Mouse (Mus musculus) intestine, embryonic 15.5 days (tissue): ENCODE results near the gene Ppp2r5a. TPM values are rescaled to one million over a fixed set of nuclear protein-coding genes. Genes with fewer than 3 reads are reported as not detected.

Source experiments
- ATAC-seq: fragments of 200-750 bp; cut with Nextera tagmentation; 2 replicates; pipeline ENCODE4 v1.8.0; 2017; ENCODE audit warnings: moderate TSS enrichment, moderate library complexity
- H3K27ac ChIP-seq: fragments of 300-500 bp; sonication (generic); 2 replicates; pipeline ENCODE4 v1.5.1; 2015; ENCODE audit warnings: mild to moderate bottlenecking, inconsistent platforms
- H3K27me3 ChIP-seq: fragments of 300-500 bp; sonication (generic); replicated peaks from 2 replicates; pipeline ENCODE4 v1.6.1; 2015; ENCODE audit warnings: inconsistent platforms
- H3K36me3 ChIP-seq: fragments of 300-500 bp; sonication (generic); 2 replicates; pipeline ENCODE4 v1.6.1; 2015; ENCODE audit warnings: inconsistent platforms
- H3K4me1 ChIP-seq: fragments of 300-500 bp; sonication (generic); replicated peaks from 2 replicates; pipeline ENCODE4 v1.6.1; 2015; ENCODE audit warnings: inconsistent platforms
- H3K4me2 ChIP-seq: fragments of 300-500 bp; sonication (generic); replicated peaks from 2 replicates; pipeline ENCODE4 v1.6.1; 2015; ENCODE audit warnings: mild to moderate bottlenecking, inconsistent platforms
- H3K4me3 ChIP-seq: fragments of 300-500 bp; sonication (generic); replicated peaks from 2 replicates; pipeline ENCODE4 v1.5.1; 2015; ENCODE audit warnings: inconsistent platforms
- H3K9ac ChIP-seq: fragments of 300-500 bp; sonication (generic); 2 replicates; pipeline ENCODE4 v1.6.1; 2015; ENCODE audit warnings: inconsistent platforms
- H3K9me3 ChIP-seq: fragments of 300-500 bp; sonication (generic); 2 replicates; pipeline ENCODE4 v1.6.1; 2016; ENCODE audit warnings: inconsistent platforms
- WGBS: fragments of 180-500 bp; shearing (Covaris S2); methylation state at CpG from one replicate; pipeline ENCODE4 v1.1.7; 2015; 5-methylcytosine and 5-hydroxymethylcytosine counted together
- polyA plus RNA-seq: library from polyadenylated mRNA; unstranded; fragments of >200 nt; fragmentation: Nextera tagmentation; extraction: Ambion mirVana; gene quantifications from 2 replicates; pipeline ENCODE4 v1.2.1, GENCODE M21; 2015

Gene Ppp2r5a
- polyA plus RNA-seq, 1 experiment from 2014 or later = 23.7 TPM

DNA sequence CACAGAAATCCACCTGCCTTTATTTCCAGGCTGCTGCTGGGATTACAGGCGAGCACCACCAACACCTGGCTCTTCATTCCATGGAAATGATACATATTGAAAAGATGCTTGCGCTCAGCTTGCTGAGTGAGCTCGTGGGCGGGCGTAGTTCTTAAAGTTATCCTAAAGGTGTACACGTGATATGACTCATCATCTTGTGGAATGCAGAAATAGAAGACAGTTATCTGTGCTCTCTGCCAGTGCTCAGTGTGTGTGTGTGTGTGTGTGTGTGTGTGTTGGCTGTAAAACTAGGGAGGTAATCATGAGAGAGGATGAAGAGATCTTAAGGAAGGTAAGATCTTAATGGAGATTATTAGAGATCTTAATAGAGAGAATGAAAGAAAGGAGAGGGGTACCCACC, 11.4 kb upstream of the Ppp2r5a start:
- H3K4me1 ChIP-seq = no peaks in the 10 kb centered on the region
- 69% methylated on average over 6 of the region's 6 CpGs for WGBS
- H3K27me3 ChIP-seq = no peaks in the 10 kb centered on the region
- H3K27ac ChIP-seq = no peak overlapping the region
- no peak for ATAC-seq
- no peak overlapping the region for H3K4me3 ChIP-seq
- H3K36me3 ChIP-seq = no peaks in the 10 kb centered on the region
- no peak overlapping the region for H3K9ac ChIP-seq
- no peaks in the 10 kb centered on the region for H3K9me3 ChIP-seq
- no peak overlapping the region for H3K4me2 ChIP-seq

DNA sequence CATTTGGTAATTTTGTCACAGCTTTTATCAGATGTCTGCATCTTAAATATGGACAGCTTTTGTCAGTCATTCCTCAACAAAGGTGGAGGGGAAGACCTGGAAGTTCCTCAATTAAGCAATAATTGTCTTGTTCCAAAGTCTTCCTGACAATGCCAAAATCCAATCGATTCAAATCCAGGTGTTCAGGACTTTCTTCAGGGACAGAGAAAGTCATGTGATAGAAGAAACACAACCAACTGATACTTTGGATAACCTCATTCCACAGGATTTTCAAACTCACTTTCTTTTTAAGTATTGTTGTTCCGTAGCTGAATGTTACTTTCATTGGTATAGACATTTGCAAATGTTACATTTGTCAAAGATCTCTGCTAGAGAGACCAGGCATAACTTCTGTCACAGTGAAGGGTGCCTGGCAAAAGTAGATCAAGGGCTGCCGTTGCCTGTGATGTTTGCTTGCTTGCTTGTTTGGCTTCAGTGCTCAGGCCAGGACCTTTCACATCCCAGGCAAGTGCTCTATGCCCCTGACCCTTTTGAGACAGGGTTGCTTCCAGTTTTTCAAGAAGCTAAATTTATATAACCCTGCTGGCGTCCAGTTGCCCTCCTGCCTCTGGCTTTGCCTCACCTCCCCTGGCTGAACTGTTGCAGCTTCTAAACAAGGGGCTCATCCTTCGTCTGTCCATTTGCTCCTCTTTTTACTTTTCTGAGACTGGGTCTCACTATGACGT, 10.8 kb upstream of the Ppp2r5a start:
- Histone ChIP-seq H3K9me3 (no peaks in the 10 kb centered on the region), H3K27me3 (no peaks in the 10 kb centered on the region), H3K36me3 (no peaks in the 10 kb centered on the region), H3K4me1 (no peaks in the 10 kb centered on the region), H3K4me2 (no peak overlapping the region), H3K27ac (no peak overlapping the region), H3K4me3 (no peak overlapping the region), H3K9ac (no peak overlapping the region)
- 43% methylated on average over 6 of the region's 6 CpGs for WGBS
- no peak for ATAC-seq

DNA sequence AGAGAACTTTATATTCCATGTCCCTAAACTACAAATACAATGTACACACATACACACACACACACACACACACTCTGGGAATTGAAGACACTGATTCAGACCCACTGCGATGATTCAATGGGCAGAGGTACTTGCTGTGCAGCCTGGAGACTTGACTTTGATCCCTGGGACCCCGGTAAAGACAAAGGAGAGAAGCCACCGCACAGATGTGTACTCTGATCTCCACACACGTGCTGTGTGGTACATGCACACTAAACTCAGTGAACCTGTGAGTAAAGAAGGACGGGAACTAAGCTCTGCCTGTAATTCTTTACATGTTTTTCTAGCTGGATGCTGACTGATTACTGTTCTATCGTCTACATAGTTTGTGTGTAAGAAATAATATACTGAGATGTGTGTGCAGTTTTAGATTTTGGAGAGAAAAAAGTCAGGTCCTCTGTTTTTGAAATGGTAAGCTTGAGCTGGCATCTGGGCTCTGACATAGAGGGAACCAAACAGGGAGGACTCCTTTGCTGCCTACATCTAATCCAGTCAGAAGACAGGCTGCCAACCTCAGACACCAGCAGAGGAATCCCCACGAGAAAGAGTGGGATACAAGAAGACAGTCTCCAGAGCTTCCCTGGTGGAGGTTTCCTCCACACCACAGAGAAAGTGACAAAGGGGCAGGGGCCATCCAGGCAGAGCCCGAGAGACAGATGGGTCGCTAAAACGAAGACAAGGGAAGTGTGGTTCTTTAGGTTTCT, 7.4 kb upstream of the Ppp2r5a start:
- no peak overlapping the region for H3K4me3 ChIP-seq
- WGBS = 52% methylated on average over 10 of the region's 10 CpGs
- H3K36me3 ChIP-seq = no peaks in the 10 kb centered on the region
- H3K4me1 ChIP-seq = 0 out of 2 replicates have a peak, but pooled peaks cover 5% of the 10 kb centered on the region
- H3K27me3 ChIP-seq = no peaks in the 10 kb centered on the region
- no peaks in the 10 kb centered on the region for H3K9me3 ChIP-seq
- ATAC-seq = no peak
- no peak overlapping the region for H3K4me2 ChIP-seq
- H3K27ac ChIP-seq = no peak overlapping the region
- no peak overlapping the region for H3K9ac ChIP-seq

DNA sequence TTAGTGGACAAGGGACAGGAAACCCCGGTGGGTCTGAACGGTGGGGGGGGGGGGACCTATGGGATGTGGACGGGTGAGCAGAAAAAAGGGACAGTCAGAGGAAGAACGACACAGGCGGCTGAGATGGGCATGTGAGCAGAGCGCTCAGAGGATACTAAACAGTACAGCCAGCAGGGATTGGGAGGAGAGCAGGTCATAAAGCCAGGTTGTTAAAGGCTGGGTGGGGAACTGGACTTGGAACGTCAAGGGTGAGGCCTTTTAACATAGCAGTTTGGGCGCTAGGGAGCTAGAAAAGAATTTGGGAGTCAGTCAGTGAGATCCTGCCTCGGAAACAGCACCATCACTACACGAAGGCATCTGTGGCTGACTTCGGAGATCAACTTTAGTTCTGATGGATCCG, 4.2 kb upstream of the Ppp2r5a start:
- Histone ChIP-seq H3K9me3 (no peaks in the 10 kb centered on the region), H3K4me3 (no peak overlapping the region), H3K9ac (no peak overlapping the region), H3K27ac (no peak overlapping the region), H3K27me3 (no peaks in the 10 kb centered on the region), H3K4me2 (no peak overlapping the region), H3K36me3 (no peaks in the 10 kb centered on the region), H3K4me1 (0 out of 2 replicates have a peak, but pooled peaks cover 5% of the 10 kb centered on the region)
- ATAC-seq = peak; percentile 36; the same call in 1 of the 2 replicates
- WGBS = 53% methylated on average over 12 of the region's 12 CpGs

DNA sequence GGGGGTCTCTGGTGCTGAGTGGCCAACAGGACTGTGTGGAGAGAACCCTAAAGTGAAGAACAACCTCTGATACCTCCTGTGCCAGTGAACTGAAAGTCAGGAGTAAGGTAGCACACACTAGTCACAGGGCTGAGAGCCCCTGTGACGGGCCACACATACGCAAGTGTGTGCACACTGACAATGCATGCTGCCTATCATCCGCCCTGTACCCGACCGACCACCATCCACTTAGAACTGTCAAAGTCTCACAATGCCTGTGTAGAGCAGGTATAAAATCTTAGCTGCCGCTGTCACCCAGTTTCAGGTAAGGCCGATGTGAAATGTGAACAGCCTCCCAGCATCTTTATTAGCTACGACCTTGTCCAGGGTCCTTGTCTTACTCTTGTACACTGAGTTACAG, 3.4 kb upstream of the Ppp2r5a start:
- WGBS = 88% methylated on average over 8 of the region's 8 CpGs
- Histone ChIP-seq H3K27ac (no peak overlapping the region), H3K9me3 (no peaks in the 10 kb centered on the region), H3K4me2 (no peak overlapping the region), H3K36me3 (no peaks in the 10 kb centered on the region), H3K9ac (no peak overlapping the region), H3K27me3 (no peaks in the 10 kb centered on the region), H3K4me1 (0 out of 2 replicates have a peak, but pooled peaks cover 5% of the 10 kb centered on the region), H3K4me3 (no peak overlapping the region)
- no peak for ATAC-seq

DNA sequence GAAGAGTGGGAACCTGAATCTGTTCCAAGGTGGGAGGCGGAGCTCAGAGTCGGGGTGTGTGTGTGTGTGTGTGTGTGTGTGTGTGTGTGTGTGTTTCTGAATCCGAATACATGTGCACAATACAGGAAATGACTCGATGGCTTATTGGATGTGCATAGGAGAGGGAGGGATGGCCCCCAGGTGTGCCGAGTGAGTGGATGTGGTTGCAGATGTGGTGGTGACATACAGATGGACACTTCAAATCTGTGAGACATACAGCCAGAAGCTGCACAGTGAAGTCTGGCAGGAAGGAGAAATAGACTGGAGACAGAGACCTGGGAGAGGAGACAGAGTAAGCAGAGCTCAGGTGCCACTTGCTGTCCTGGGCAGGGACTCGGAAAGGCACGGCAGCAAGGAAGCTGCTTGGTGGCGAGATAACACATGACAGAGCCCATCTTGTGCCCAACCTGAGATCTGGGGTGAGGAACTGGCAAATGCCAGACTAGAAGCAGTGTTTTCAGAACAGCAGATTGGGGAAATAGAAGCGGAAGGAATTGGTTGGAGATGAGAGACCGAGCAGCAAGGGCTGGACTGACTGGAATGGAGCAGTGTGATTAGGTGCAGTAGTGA, 1.8 kb upstream of the Ppp2r5a start:
- Histone ChIP-seq H3K27me3 (no peaks in the 10 kb centered on the region), H3K4me2 (no peak overlapping the region), H3K4me3 (no peak overlapping the region), H3K36me3 (no peaks in the 10 kb centered on the region), H3K9ac (no peak overlapping the region), H3K9me3 (no peaks in the 10 kb centered on the region), H3K4me1 (0 out of 2 replicates have a peak, but pooled peaks cover 5% of the 10 kb centered on the region), H3K27ac (no peak overlapping the region)
- WGBS = 78% methylated on average over 10 of the region's 10 CpGs
- ATAC-seq = no peak

DNA sequence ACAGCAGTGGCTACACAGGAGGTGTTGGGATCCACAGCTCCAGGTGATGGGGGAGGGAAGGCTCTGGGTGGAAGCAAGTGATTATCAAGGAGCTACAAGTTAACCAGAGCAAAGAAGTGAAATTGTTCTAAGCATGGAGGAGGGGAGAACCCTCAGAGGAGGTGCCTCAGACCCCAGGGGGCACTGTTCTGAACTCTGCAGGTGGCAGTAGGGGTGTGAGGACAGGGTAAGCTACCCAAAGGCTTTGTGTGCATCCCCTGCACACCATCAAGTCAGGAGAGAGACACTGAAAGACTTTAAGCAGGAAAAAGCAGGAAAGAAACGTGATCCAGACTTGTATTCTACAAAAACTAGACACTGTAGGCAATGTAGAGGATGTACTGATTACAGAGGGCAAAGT, 1.2 kb upstream of the Ppp2r5a start:
- 53% methylated on average over 1 of the region's 1 CpGs for WGBS

DNA sequence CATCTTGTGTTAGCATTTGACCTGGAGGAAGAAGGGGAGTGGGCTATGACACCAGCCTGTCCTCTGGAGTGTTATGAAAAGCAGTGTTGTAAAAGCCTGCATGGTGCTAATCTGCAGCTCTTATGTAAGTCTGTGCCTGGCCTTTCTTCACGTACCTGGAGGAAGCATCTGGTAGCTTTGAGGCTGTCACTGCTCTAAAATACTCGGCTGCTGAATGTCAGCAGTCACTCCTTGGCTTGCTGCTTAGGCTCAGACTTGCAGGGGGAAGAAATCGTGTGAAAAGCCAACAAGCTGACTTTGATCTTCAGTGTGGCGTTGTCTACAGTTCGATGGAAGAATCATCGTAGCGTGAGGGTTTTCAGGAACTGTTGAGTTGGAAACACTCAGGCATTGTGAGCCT, 566 bp downstream of the Ppp2r5a start:
- H3K27ac ChIP-seq = no peak overlapping the region
- ATAC-seq = no peak
- no peak overlapping the region for H3K4me2 ChIP-seq
- H3K4me1 ChIP-seq = 0 out of 2 replicates have a peak, but pooled peaks cover 5% of the 10 kb centered on the region
- H3K36me3 ChIP-seq = no peaks in the 10 kb centered on the region
- no peak overlapping the region for H3K4me3 ChIP-seq
- H3K9ac ChIP-seq = no peak overlapping the region
- no peaks in the 10 kb centered on the region for H3K27me3 ChIP-seq
- 39% methylated on average over 7 of the region's 7 CpGs for WGBS
- H3K9me3 ChIP-seq = no peaks in the 10 kb centered on the region

More for the DNA sequence above, 1.2 kb upstream of the Ppp2r5a start:
- no peak for ATAC-seq
- 0 out of 2 replicates have a peak, but pooled peaks cover 5% of the 10 kb centered on the region for H3K4me1 ChIP-seq
- H3K27me3 ChIP-seq = no peaks in the 10 kb centered on the region
- no peak overlapping the region for H3K9ac ChIP-seq
- H3K9me3 ChIP-seq = no peaks in the 10 kb centered on the region
- no peak overlapping the region for H3K27ac ChIP-seq
- no peaks in the 10 kb centered on the region for H3K36me3 ChIP-seq
- no peak overlapping the region for H3K4me2 ChIP-seq
- H3K4me3 ChIP-seq = no peak overlapping the region

DNA sequence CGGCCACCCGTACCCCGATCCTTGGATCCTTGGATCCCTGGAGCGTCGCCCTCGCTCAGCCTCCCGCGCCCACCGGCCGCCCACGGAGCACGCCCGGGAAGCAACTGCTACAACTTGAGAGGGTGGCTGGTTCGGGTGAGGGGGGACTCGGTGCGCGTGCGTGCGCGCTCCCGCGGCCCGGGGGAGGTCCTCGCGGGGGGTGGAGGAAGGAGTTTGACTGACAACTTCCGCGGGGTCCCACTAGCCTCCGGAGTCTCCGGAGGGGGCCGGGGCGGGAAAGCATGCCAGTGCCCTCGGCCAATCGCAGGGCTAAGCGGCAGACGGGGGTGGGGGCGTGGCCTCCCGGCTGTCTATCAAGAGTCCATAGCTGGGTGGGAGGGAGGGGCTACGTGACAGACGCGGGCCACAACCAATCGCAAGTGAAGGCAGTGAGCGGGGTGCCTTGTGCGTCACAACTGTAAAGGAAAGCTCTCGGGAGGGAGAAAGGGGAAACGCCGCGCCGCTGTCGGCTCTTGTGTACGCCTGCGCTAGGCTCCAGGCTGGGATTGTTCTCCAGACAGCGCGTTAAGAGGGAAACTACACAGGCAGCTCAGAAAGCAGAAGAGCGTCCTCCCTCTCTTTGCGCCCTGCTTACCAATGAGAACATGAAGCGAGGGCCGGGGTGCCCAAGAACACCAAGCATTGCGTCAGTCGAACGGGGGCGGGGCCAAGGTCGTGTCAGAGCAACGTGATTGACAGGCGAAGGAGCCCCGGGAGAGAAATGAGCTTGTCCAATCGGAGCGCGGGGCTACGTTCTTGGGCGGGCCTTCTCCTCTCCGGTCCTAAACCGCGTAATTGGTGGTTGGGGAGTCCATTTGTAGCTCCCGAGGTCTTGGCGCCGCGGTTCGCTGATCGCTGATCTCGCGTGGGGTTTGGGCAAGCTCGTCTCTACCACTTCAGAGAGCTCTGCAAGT, 5.9 kb downstream of the Ppp2r5a start:
- WGBS = under 1% methylated on average over 81 of the region's 82 CpGs
- Histone ChIP-seq H3K27me3 (no peaks in the 10 kb centered on the region), H3K36me3 (no peaks in the 10 kb centered on the region), H3K4me3 (peak overlapping the region; percentile 87), H3K9ac (peak overlapping the region; percentile 87), H3K4me2 (peak overlapping the region; percentile 64), H3K9me3 (no peaks in the 10 kb centered on the region), H3K4me1 (no peaks in the 10 kb centered on the region), H3K27ac (peak overlapping the region; percentile 97)
- peak; percentile 98 for ATAC-seq

DNA sequence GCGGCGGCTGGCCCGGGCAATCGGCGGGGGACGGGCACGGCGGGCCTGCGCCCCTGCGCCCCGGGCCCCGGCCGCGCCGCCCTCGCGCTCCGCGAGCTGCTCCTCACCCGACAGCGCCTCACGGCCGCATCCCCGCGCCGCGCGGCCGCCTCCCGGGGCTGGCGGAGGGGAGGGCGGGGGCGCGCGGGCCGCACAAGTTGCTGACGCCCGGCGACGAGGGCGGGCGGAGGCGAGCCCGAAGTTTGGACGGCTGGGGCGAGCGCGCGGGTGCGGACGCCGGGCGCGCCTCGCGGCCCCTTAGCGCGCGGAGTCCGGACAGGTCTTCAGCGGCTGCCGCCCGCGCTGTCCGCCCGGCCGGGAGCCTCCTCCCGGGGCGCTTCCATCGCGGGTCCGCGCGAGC, 6.6 kb downstream of the Ppp2r5a start:
- Histone ChIP-seq H3K27ac (peak overlapping the region; percentile 97), H3K4me3 (peak overlapping the region; percentile 87), H3K4me2 (peak overlapping the region; percentile 64), H3K4me1 (peaks cover 2% of the 10 kb centered on the region; the same call in 1 of the 2 replicates), H3K9ac (peak overlapping the region; percentile 87), H3K36me3 (no peaks in the 10 kb centered on the region), H3K9me3 (no peaks in the 10 kb centered on the region), H3K27me3 (no peaks in the 10 kb centered on the region)
- WGBS = under 1% methylated on average over 42 of the region's 74 CpGs
- ATAC-seq = peak; percentile 54

DNA sequence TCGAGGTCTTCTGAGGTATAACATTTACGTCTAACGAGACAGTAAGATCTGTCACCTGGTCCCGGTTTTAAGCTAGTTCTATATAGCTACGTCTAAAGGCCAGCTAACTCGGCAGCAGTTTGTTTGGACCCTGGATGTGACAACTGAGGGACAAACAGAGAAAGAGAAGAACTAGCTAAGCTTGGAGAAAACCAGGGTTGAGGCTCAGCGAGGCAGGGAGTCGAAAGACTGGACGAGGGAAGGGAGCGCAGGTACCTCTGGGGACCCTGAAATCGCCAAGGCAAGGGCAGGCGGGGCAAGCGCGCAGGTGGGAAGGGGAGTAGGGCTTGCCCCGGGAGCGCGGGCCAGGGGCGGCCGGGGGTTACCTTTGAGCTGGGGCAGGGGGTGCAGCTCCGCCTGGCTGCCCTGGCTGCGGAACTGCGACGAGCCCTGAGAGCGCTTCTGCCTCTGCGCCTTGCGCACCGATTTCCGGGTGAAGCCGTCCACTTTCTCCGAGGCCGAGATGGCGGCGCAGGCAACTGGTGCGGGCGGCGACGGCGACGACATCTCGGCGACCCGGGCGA, 7.1 kb downstream of the Ppp2r5a start:
- Histone ChIP-seq H3K4me1 (peaks cover 6% of the 10 kb centered on the region; the same call in 1 of the 2 replicates), H3K9ac (peak overlapping the region; percentile 87), H3K27ac (peak overlapping the region; percentile 97), H3K9me3 (no peaks in the 10 kb centered on the region), H3K4me3 (peak overlapping the region; percentile 87), H3K27me3 (no peaks in the 10 kb centered on the region), H3K36me3 (no peaks in the 10 kb centered on the region), H3K4me2 (peak overlapping the region; percentile 64)
- ATAC-seq = no peak
- WGBS = 0% methylated on average over 33 of the region's 43 CpGs
